Mouse (Mus musculus) liver, embryonic 13.5 days (tissue): ENCODE measurements around the gene Smu1. TPM values are rescaled to one million over a fixed set of nuclear protein-coding genes. Genes with fewer than 3 reads are reported as not detected.

Experiments
- ATAC-seq: fragments of 200-750 bp; cut with Nextera tagmentation; 2 replicates; pipeline ENCODE4 v1.8.0; 2017; ENCODE audit warnings: low read depth, mild to moderate bottlenecking, moderate number of reproducible peaks, moderate library complexity
- DNase-seq: peaks from one replicate; pipeline ENCODE4 v3.0.0; 2022
- H3K27ac ChIP-seq: fragments of 300-500 bp; sonication (generic); 2 replicates; pipeline ENCODE4 v1.5.1; 2015; ENCODE audit warnings: moderate library complexity, mild to moderate bottlenecking, inconsistent platforms
- H3K27me3 ChIP-seq: fragments of 300-500 bp; sonication (generic); 2 replicates; pipeline ENCODE4 v1.6.1; 2015; ENCODE audit warnings: mild to moderate bottlenecking, inconsistent platforms
- H3K36me3 ChIP-seq: fragments of 300-500 bp; sonication (generic); 2 replicates; pipeline ENCODE4 v1.6.1; 2015; ENCODE audit warnings: mild to moderate bottlenecking, inconsistent platforms
- H3K4me1 ChIP-seq: fragments of 300-500 bp; sonication (generic); replicated peaks from 2 replicates; pipeline ENCODE4 v1.6.1; 2015; ENCODE audit warnings: inconsistent platforms
- H3K4me2 ChIP-seq: fragments of 300-500 bp; sonication (generic); 2 replicates; pipeline ENCODE4 v1.6.1; 2015; ENCODE audit warnings: inconsistent platforms, mild to moderate bottlenecking, moderate library complexity
- H3K4me3 ChIP-seq: fragments of 300-500 bp; sonication (generic); replicated peaks from 2 replicates; pipeline ENCODE4 v1.5.1; 2015; ENCODE audit warnings: mild to moderate bottlenecking, inconsistent platforms
- H3K9ac ChIP-seq: fragments of 300-500 bp; sonication (generic); 2 replicates; pipeline ENCODE4 v1.6.1; 2015; ENCODE audit warnings: mild to moderate bottlenecking, inconsistent platforms
- H3K9me3 ChIP-seq: fragments of 300-500 bp; sonication (generic); replicated peaks from 2 replicates; pipeline ENCODE4 v1.6.1; 2016; ENCODE audit warnings: inconsistent platforms
- WGBS: fragments of 180-500 bp; shearing (Covaris S2); methylation state at CpG from one replicate; pipeline ENCODE4 v1.1.7; 2015; ENCODE audit not compliant: insufficient replicate concordance; 5-methylcytosine and 5-hydroxymethylcytosine counted together
- polyA plus RNA-seq: library from polyadenylated mRNA; unstranded; fragments of >200 nt; fragmentation: Nextera tagmentation; extraction: Ambion mirVana; gene quantifications from 2 replicates; pipeline ENCODE4 v1.2.1, GENCODE M21; 2015

The Smu1 gene
- polyA plus RNA-seq, 1 experiment from 2014 or later: 96.1 TPM

DNA sequence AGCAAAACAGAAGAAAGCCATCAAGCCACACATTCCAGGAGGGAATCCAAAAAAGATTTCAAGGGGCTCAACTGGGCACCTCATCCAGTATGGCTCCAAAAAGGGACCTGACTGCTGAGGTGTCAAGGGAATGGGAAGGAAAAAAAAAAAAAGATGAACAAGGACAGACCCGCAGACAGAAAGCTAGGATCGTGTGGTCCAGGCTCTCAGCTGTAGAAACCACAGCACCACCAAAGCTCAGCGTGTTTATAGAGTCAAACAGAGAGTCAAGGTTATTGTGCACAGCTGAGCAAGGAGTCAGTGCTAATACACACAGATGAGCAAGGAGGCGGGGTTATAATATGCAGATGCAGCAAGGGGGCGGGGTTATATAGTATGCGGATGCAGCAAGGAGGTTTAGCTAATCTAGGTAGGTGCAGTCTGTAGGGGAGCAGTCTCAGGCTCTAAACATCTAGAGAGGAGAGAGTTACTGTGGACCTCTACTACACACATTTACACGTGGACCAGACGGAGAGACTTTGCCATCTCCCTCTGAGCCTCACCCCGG is 28.0 kb upstream of the Smu1 start:
- 49% methylated on average over 9 of the region's 9 CpGs for WGBS
- peaks cover 28% of the 10 kb centered on the region for H3K4me1 ChIP-seq
- H3K4me2 ChIP-seq: no peak overlapping the region
- no peaks in the 10 kb centered on the region for H3K36me3 ChIP-seq
- H3K9ac ChIP-seq: no peak overlapping the region
- H3K27ac ChIP-seq: no peak overlapping the region
- DNase-seq: peak; percentile 46
- no peaks in the 10 kb centered on the region for H3K27me3 ChIP-seq
- ATAC-seq: peak; percentile 75
- no peaks in the 10 kb centered on the region for H3K9me3 ChIP-seq
- H3K4me3 ChIP-seq: no peak overlapping the region

DNA sequence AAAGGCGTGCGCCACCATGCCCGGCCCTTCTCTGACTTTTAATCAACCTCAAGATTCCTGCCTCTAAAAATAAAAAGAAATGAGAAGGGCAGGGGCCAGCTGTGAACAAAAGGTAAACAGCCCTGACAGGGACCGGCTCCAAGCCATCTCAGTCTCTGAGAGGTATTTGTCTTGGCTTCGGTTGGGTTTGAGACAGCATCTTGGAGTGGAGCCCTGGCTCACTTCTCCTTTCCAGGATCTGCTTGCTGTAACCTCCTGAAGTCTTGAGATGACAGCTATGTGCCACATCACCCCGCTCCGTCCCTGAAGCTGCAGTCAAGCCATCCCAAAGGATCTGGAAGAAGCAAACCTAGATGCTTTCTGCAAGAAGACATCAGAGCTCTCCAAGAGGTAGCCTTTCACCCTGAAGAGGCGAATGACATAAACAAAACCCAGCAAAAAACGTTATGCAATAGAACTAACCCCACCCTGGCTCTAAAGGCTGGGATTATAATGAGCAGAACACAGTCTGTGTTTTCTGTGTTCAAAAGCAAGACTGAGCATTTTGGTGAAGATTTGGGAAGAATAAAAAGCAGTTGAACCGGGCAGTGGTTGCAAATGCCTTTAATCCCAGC is 26.9 kb upstream of the Smu1 start:
- DNase-seq (no peak), ATAC-seq (no peak)
- Histone ChIP-seq H3K4me1 (peaks cover 30% of the 10 kb centered on the region), H3K9ac (no peak overlapping the region), H3K4me3 (no peak overlapping the region), H3K9me3 (no peaks in the 10 kb centered on the region), H3K4me2 (no peak overlapping the region), H3K27me3 (no peaks in the 10 kb centered on the region), H3K27ac (no peak overlapping the region), H3K36me3 (no peaks in the 10 kb centered on the region)
- 60% methylated on average over 10 of the region's 10 CpGs for WGBS

DNA sequence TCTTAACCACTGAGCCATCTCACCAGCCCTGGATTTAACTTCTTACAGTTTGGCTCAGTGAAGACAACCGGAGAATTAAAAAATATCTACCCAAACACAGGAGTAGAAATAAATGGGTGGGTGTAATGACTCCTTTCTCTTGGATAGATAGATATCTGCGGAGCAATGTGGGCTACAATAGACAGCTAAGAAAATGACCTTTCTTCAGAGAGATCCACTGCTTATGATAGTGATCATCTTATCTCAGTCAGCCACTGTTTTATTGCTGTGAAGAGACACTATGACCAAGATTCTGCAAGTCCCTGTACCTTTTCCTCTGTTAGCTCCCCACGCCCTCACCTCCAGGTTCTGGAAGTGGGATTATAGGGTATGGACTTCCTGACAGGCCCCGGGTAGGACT is 25.3 kb upstream of the Smu1 start:
- Histone ChIP-seq H3K36me3 (no peaks in the 10 kb centered on the region), H3K27ac (no peak overlapping the region), H3K9ac (no peak overlapping the region), H3K27me3 (no peaks in the 10 kb centered on the region), H3K9me3 (no peaks in the 10 kb centered on the region), H3K4me3 (no peak overlapping the region), H3K4me1 (peaks cover 30% of the 10 kb centered on the region), H3K4me2 (no peak overlapping the region)
- WGBS: 61% methylated on average over 4 of the region's 4 CpGs
- ATAC-seq (no peak), DNase-seq (no peak)

DNA sequence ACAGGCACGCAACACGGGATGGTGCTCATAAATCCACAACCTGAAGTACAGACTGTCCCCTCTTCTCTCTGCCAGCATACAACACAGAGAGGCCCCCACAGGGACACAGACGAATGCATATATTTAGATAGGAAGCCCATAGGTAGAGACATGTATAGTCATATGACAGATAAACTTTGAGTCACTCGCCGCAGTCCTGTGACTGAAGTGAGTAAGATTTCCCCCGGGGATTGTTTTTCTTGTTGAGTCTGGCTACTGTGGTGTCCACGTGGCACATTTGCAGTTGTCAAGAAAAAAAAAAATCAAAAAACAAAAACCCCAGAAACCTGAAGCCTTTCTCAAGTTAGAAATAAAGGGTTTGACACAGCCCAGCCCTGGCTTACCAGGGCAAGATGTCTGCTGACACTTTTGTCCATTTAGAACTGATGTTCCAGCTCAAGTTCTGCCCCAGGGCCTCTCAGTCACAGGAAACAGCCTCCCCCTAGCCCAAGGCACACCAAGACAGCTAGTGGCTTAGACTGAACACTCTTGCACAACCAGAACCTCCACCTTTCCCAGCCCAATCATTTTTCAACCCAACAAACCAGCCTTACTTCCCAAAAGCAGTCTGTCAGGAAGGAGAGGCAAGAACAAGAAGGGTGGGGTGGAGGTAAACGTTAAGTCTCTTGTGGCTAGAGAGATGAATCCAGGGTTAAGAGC is 24.2 kb upstream of the Smu1 start:
- ATAC-seq: peak; percentile 69

DNA sequence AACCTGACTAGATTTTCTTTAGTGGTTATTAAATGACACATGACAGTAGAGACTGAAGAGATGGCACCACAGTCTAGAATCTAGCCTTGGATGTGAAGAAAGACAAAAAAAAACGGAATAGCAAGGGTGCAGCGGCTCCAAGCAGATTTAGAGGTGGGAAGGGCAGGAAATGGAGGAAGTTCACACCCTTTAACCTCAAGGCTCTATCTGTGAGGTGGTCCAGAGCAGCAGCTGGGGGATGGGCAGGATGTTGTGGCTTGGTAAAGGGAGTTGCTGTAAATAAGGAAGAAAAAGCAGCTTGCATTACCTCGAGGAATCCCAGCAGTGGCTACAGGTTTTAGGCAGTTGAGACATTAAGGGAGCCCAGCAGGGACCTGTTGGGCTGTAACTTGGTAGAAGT is 23.4 kb upstream of the Smu1 start:
- H3K9ac ChIP-seq: peak overlapping the region; percentile 39; the same call in 1 of the 2 replicates
- DNase-seq (no peak), ATAC-seq (no peak)
- H3K4me2 ChIP-seq: peak overlapping the region; percentile 46
- peak overlapping the region; percentile 29; the same call in 1 of the 2 replicates for H3K27ac ChIP-seq
- H3K4me3 ChIP-seq: no peak overlapping the region
- 1% methylated on average over 3 of the region's 3 CpGs for WGBS
- H3K9me3 ChIP-seq: no peaks in the 10 kb centered on the region
- peaks cover 43% of the 10 kb centered on the region for H3K4me1 ChIP-seq
- H3K27me3 ChIP-seq: no peaks in the 10 kb centered on the region
- no peaks in the 10 kb centered on the region for H3K36me3 ChIP-seq

More for the DNA sequence above, 24.2 kb upstream of the Smu1 start:
- DNase-seq: no peak
- Histone ChIP-seq H3K4me1 (peaks cover 37% of the 10 kb centered on the region), H3K9ac (peak overlapping the region; percentile 39; the same call in 1 of the 2 replicates), H3K4me3 (no peak overlapping the region), H3K9me3 (no peaks in the 10 kb centered on the region), H3K4me2 (peak overlapping the region; percentile 46), H3K36me3 (no peaks in the 10 kb centered on the region), H3K27me3 (no peaks in the 10 kb centered on the region), H3K27ac (peak overlapping the region; percentile 29)
- WGBS: 9% methylated on average over 8 of the region's 8 CpGs

DNA sequence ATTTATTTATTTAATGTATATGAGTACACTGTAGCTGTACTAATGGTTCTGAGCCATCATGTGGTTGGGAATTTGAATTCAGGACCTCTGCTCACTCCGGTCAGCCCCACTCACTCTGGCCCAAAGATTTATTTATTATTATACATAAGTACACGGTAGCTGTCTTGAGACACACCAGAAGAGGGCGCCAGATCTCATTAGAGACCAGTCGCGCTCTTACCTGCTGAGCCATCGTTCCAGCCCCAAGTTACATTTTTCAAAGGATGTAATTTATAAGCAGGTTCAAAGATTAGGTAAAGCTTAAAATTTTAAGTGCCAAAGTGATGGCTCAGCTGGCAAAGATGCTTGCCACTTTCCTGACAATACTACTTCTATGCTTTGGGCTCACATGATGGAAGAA is 20.9 kb upstream of the Smu1 start:
- no peak for DNase-seq
- H3K9me3 ChIP-seq: no peaks in the 10 kb centered on the region
- H3K27ac ChIP-seq: no peak overlapping the region
- no peak overlapping the region for H3K4me3 ChIP-seq
- WGBS: 58% methylated on average over 6 of the region's 6 CpGs
- ATAC-seq: no peak
- H3K4me2 ChIP-seq: no peak overlapping the region
- no peaks in the 10 kb centered on the region for H3K36me3 ChIP-seq
- H3K4me1 ChIP-seq: peaks cover 49% of the 10 kb centered on the region
- no peak overlapping the region for H3K9ac ChIP-seq
- no peaks in the 10 kb centered on the region for H3K27me3 ChIP-seq

DNA sequence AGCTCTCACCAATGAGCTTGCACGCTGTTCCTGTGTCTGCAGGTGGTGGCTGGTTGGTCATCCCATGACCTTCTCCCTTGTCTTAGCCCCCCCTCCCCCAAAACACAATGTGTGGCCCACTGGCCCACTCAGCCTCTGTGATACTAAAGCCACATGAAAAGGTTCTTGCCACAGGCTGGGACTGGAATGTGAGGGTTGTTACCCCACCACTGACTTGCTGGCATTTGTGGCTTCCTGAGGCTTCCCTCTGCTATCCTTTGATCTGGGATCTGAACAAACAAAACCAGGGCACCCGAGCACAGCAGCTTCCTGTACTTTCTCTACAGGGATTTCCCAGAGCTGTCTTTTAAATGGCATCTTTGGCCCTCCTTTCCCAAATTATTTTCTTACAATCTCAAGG is 19.4 kb upstream of the Smu1 start:
- Histone ChIP-seq H3K4me2 (no peak overlapping the region), H3K27me3 (no peaks in the 10 kb centered on the region), H3K27ac (no peak overlapping the region), H3K9me3 (no peaks in the 10 kb centered on the region), H3K4me3 (no peak overlapping the region), H3K36me3 (no peaks in the 10 kb centered on the region), H3K4me1 (peaks cover 53% of the 10 kb centered on the region), H3K9ac (no peak overlapping the region)
- DNase-seq (no peak), ATAC-seq (no peak)
- 26% methylated on average over 2 of the region's 2 CpGs for WGBS

DNA sequence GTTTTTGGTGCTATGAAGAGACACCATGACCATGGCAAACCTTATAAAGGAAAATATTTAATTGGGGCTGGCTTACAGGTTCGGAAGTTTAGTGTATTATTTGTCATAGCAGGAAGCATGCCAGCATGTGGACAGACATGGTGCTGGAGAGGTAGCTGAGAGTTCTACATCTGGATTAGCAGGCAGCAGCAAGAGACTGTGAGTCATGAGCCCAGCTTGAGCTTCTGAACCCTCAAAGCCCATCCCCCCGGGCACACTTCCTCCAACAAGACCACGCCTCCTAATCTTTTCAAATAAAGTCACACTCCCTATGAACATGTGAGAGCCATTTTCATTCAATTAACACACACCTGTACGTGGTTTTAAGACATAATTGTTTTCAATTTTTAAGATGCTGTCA is 18.7 kb upstream of the Smu1 start:
- Histone ChIP-seq H3K9me3 (no peaks in the 10 kb centered on the region), H3K36me3 (no peaks in the 10 kb centered on the region), H3K27ac (no peak overlapping the region), H3K4me3 (no peak overlapping the region), H3K9ac (no peak overlapping the region), H3K27me3 (no peaks in the 10 kb centered on the region), H3K4me2 (no peak overlapping the region), H3K4me1 (peaks cover 53% of the 10 kb centered on the region)
- ATAC-seq (no peak), DNase-seq (no peak)
- 41% methylated on average over 4 of the region's 4 CpGs for WGBS

DNA sequence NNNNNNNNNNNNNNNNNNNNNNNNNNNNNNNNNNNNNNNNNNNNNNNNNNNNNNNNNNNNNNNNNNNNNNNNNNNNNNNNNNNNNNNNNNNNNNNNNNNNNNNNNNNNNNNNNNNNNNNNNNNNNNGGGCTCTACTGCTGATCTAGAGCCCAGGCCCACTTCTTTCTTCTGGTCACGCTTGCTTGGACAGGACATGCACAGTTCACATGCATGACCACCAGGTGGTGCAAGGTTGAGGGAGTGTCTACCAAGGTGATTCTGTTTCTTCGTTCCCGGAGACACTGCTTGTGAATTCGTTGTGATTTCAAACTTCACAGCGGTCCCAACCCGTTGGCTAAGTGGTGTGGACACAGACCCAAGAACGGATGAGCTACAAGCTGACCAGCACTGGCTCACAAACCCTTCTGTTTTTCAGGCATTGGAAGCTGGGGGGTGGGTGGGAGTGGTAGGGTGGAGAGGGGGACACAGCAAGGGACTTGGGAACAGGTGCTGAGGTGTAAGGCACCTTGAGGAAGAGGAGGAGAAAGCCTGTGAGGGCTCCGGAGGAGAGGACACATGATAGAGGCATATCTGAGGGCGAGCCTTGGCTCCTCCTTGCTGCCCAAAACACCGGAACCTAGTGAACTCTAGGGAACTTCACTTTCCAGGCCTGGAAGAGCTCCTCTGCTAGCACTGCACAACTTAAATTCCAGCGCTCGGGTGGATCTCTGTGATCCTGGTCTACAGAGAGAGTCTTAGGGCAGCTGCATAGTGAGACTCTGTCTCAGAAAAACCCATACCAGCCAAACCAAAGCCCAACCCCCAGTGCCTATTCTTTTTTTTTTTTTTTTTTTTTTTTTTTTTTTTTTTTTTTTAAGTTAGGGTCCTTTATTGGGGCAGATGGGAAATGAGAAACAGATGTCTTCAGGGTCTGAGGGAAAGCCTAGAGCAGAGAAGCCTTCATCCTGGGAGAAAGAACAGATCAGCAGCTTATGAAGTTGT is 16.8 kb upstream of the Smu1 start:
- peak overlapping the region; percentile 52 for H3K4me2 ChIP-seq
- no peak overlapping the region for H3K9ac ChIP-seq
- H3K27ac ChIP-seq: no peak overlapping the region
- H3K9me3 ChIP-seq: no peaks in the 10 kb centered on the region
- no peaks in the 10 kb centered on the region for H3K27me3 ChIP-seq
- DNase-seq (peak; percentile 63), ATAC-seq (no peak)
- peaks cover 50% of the 10 kb centered on the region for H3K4me1 ChIP-seq
- 12% methylated on average over 12 of the region's 12 CpGs for WGBS
- peak overlapping the region; percentile 23; the same call in 1 of the 2 replicates for H3K4me3 ChIP-seq
- no peaks in the 10 kb centered on the region for H3K36me3 ChIP-seq

DNA sequence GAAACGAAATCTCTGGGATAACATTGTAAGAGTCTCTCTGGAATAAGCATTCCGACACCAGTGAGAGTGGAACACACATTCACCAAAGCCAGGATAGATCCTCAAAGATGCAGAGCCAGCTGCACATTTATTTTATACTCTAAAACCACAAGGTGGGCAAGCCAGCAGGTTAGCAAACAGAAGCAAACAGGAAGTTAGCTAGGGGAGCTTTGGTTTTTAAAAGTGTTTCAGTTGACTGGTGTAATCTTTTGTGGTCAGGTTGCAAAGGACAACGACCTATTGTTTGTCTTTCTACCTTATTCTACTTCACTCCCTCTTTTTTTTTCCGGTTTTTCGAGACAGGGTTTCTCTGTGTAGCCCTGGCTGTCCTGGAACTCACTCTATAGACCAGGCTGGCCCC is 2.2 kb upstream of the Smu1 start:
- ATAC-seq (no peak), DNase-seq (no peak)
- H3K9me3 ChIP-seq: no peaks in the 10 kb centered on the region
- H3K4me2 ChIP-seq: no peak overlapping the region
- peaks cover 14% of the 10 kb centered on the region for H3K4me1 ChIP-seq
- H3K4me3 ChIP-seq: no peak overlapping the region
- H3K9ac ChIP-seq: no peak overlapping the region
- H3K27me3 ChIP-seq: peaks cover 4% of the 10 kb centered on the region; the same call in 1 of the 2 replicates
- H3K36me3 ChIP-seq: peaks cover 8% of the 10 kb centered on the region
- WGBS: 38% methylated on average over 5 of the region's 5 CpGs
- H3K27ac ChIP-seq: no peak overlapping the region
